Mouse (Mus musculus): ENCODE results near the gene Ly86. TPM values are rescaled to one million over a fixed set of nuclear protein-coding genes. Genes with fewer than 3 reads are reported as not detected.

Gene Ly86
- total and polyA plus RNA-seq, 2 experiments: 4.4 to 8.6 TPM

- no peaks in the 10 kb centered on the region for H3K36me3 ChIP-seq (ENCODE audit: control insufficient read depth, insufficient read depth, low read length)
- TF ChIP-seq CTCF (IDR thresholded peaks at IDR 0.05; ENCODE audit: low read depth, low read length): no peak
- no peak overlapping the region for H3K27ac ChIP-seq (replicated peaks; ENCODE audit: insufficient read depth, low read depth, low read length)
- 72% methylated on average over 9 of the region's 9 CpGs for WGBS
- H3K4me3 ChIP-seq (ENCODE audit: insufficient read depth, low read depth, low read length): no peak overlapping the region
- no peaks in the 10 kb centered on the region for H3K79me2 ChIP-seq (ENCODE audit: control insufficient read depth, insufficient read depth, low read length)
- H3K27me3 ChIP-seq (ENCODE audit: control insufficient read depth, insufficient read depth, low read length): no peaks in the 10 kb centered on the region
- no peak overlapping the region for H3K9ac ChIP-seq (ENCODE audit: low read depth, low read length)
- no peak for DNase-seq (ENCODE audit: extremely low read depth, low read depth, low spot score)
- H3K4me1 ChIP-seq (ENCODE audit: control insufficient read depth, insufficient read depth, low read length): no peaks in the 10 kb centered on the region
Measured at GRCm38 (mm10) chr13:37388222-37389202, 43.5 kb downstream of the Ly86 start.

- WGBS: 67% methylated on average over 5 of the region's 5 CpGs
- no peaks in the 10 kb centered on the region for H3K4me1 ChIP-seq (ENCODE audit: control insufficient read depth, insufficient read depth, low read length)
- no peak overlapping the region for H3K27ac ChIP-seq (replicated peaks; ENCODE audit: insufficient read depth, low read depth, low read length)
- H3K27me3 ChIP-seq (ENCODE audit: control insufficient read depth, insufficient read depth, low read length): no peaks in the 10 kb centered on the region
- no peak overlapping the region for H3K9ac ChIP-seq (ENCODE audit: low read depth, low read length)
- no peaks in the 10 kb centered on the region for H3K79me2 ChIP-seq (ENCODE audit: control insufficient read depth, insufficient read depth, low read length)
- H3K36me3 ChIP-seq (ENCODE audit: control insufficient read depth, insufficient read depth, low read length): no peaks in the 10 kb centered on the region
- H3K4me3 ChIP-seq (ENCODE audit: insufficient read depth, low read depth, low read length): no peak overlapping the region
- no peak for DNase-seq (ENCODE audit: extremely low read depth, low read depth, low spot score)
- TF ChIP-seq CTCF (IDR thresholded peaks at IDR 0.05; ENCODE audit: low read depth, low read length): no peak
- no peak for TF ChIP-seq POLR2A (IDR thresholded peaks at IDR 0.05; ENCODE audit: extremely low read depth, insufficient read depth, low read length)
Measured at GRCm38 (mm10) chr13:37389296-37389695, 44.3 kb downstream of the Ly86 start.

DNA sequence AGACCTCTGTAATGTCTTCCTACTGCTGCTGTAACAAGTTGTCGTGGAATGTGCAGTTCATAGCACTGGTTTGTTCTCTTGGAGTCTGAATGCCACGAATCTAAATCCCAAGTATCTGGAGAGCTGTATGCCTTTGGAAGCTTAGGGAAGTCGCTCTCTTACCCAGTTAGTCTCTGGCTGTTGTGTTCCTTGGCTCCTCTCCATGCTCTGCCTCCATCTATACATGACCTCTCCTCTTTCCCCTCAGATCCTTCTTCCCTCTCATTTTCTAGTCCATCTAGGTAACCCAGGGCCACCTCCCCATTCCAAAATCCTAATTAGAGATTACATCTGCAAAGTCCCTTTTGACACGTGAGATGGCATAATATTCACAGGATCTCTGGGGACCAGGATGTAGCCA lies 53.8 kb downstream of the Ly86 start:
- H3K79me2 ChIP-seq (ENCODE audit: control insufficient read depth, insufficient read depth, low read length): no peaks in the 10 kb centered on the region
- H3K36me3 ChIP-seq (ENCODE audit: control insufficient read depth, insufficient read depth, low read length): no peaks in the 10 kb centered on the region
- H3K4me1 ChIP-seq (ENCODE audit: control insufficient read depth, insufficient read depth, low read length): no peaks in the 10 kb centered on the region
- no peak overlapping the region for H3K4me3 ChIP-seq (ENCODE audit: insufficient read depth, low read depth, low read length)
- no peak for TF ChIP-seq CTCF (IDR thresholded peaks at IDR 0.05; ENCODE audit: low read depth, low read length)
- TF ChIP-seq POLR2A (IDR thresholded peaks at IDR 0.05; ENCODE audit: extremely low read depth, insufficient read depth, low read length): no peak
- WGBS: 86% methylated on average over 4 of the region's 4 CpGs
- DNase-seq (ENCODE audit: extremely low read depth, low read depth, low spot score): peak; percentile 3
- no peak overlapping the region for H3K9ac ChIP-seq (ENCODE audit: low read depth, low read length)
- H3K27me3 ChIP-seq (ENCODE audit: control insufficient read depth, insufficient read depth, low read length): no peaks in the 10 kb centered on the region
- H3K27ac ChIP-seq (replicated peaks; ENCODE audit: insufficient read depth, low read depth, low read length): no peak overlapping the region

DNA sequence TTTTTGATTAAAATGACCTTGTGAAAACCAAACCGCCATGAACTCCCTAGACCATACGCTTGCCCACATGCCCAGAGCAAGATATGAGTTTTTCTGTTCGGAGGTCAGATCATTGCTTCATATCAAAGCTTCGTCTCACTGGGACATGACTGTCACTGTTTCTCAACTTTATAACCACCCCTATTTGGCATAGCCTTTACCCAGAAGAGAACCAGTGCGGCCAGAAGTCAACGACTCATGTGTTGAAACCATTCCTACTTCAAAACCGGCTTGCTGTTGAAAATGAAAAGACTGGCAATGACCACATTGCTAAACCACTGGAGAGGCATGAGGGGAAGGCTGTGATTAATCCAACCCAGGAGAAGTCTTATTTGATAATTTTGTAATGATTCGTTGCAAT lies 54.3 kb downstream of the Ly86 start:
- no peak overlapping the region for H3K27ac ChIP-seq (replicated peaks; ENCODE audit: insufficient read depth, low read depth, low read length)
- 60% methylated on average over 8 of the region's 8 CpGs for WGBS
- no peaks in the 10 kb centered on the region for H3K36me3 ChIP-seq (ENCODE audit: control insufficient read depth, insufficient read depth, low read length)
- no peaks in the 10 kb centered on the region for H3K79me2 ChIP-seq (ENCODE audit: control insufficient read depth, insufficient read depth, low read length)
- TF ChIP-seq CTCF (IDR thresholded peaks at IDR 0.05; ENCODE audit: low read depth, low read length): no peak
- TF ChIP-seq POLR2A (IDR thresholded peaks at IDR 0.05; ENCODE audit: extremely low read depth, insufficient read depth, low read length): no peak
- no peak overlapping the region for H3K9ac ChIP-seq (ENCODE audit: low read depth, low read length)
- no peaks in the 10 kb centered on the region for H3K4me1 ChIP-seq (ENCODE audit: control insufficient read depth, insufficient read depth, low read length)
- peak; percentile 89 for DNase-seq (ENCODE audit: extremely low read depth, low read depth, low spot score)
- no peaks in the 10 kb centered on the region for H3K27me3 ChIP-seq (ENCODE audit: control insufficient read depth, insufficient read depth, low read length)
- H3K4me3 ChIP-seq (ENCODE audit: insufficient read depth, low read depth, low read length): no peak overlapping the region

- no peaks in the 10 kb centered on the region for H3K4me1 ChIP-seq (ENCODE audit: control insufficient read depth, insufficient read depth, low read length)
- TF ChIP-seq CTCF (IDR thresholded peaks at IDR 0.05; ENCODE audit: low read depth, low read length) (no peak), POLR2A (IDR thresholded peaks at IDR 0.05; ENCODE audit: extremely low read depth, insufficient read depth, low read length) (no peak)
- H3K4me3 ChIP-seq (ENCODE audit: insufficient read depth, low read depth, low read length): no peak overlapping the region
- WGBS: 60% methylated on average over 3 of the region's 3 CpGs
- no peaks in the 10 kb centered on the region for H3K27me3 ChIP-seq (ENCODE audit: control insufficient read depth, insufficient read depth, low read length)
- no peaks in the 10 kb centered on the region for H3K36me3 ChIP-seq (ENCODE audit: control insufficient read depth, insufficient read depth, low read length)
- H3K9ac ChIP-seq (ENCODE audit: low read depth, low read length): no peak overlapping the region
- DNase-seq (ENCODE audit: extremely low read depth, low read depth, low spot score): no peak
- no peaks in the 10 kb centered on the region for H3K79me2 ChIP-seq (ENCODE audit: control insufficient read depth, insufficient read depth, low read length)
- H3K27ac ChIP-seq (replicated peaks; ENCODE audit: insufficient read depth, low read depth, low read length): no peak overlapping the region
Measured at GRCm38 (mm10) chr13:37402421-37402820, 57.4 kb downstream of the Ly86 start.

GRCm38 (mm10) chr13:37403708-37404107 lies 58.7 kb downstream of the Ly86 start:
- Histone ChIP-seq H3K4me3 (ENCODE audit: insufficient read depth, low read depth, low read length) (no peak overlapping the region), H3K79me2 (ENCODE audit: control insufficient read depth, insufficient read depth, low read length) (no peaks in the 10 kb centered on the region), H3K27me3 (ENCODE audit: control insufficient read depth, insufficient read depth, low read length) (no peaks in the 10 kb centered on the region), H3K27ac (replicated peaks; ENCODE audit: insufficient read depth, low read depth, low read length) (no peak overlapping the region), H3K4me1 (ENCODE audit: control insufficient read depth, insufficient read depth, low read length) (no peaks in the 10 kb centered on the region), H3K9ac (ENCODE audit: low read depth, low read length) (no peak overlapping the region), H3K36me3 (ENCODE audit: control insufficient read depth, insufficient read depth, low read length) (no peaks in the 10 kb centered on the region)
- TF ChIP-seq POLR2A (IDR thresholded peaks at IDR 0.05; ENCODE audit: extremely low read depth, insufficient read depth, low read length): no peak
- TF ChIP-seq CTCF (IDR thresholded peaks at IDR 0.05; ENCODE audit: low read depth, low read length): no peak
- 79% methylated on average over 2 of the region's 2 CpGs for WGBS
- DNase-seq (ENCODE audit: extremely low read depth, low read depth, low spot score): no peak
